Mouse (Mus musculus) lung, postnatal 0 days (tissue): ENCODE data around the gene Mamdc4.

Source experiments
- CTCF ChIP-seq: IDR thresholded peaks from 2 replicates; pipeline ENCODE4 v1.5.1; 2016; ENCODE audit warnings: antibody characterized with exemption, mild to moderate bottlenecking
- EP300 ChIP-seq: IDR thresholded peaks from 2 replicates; pipeline ENCODE4 v1.6.1; 2016; ENCODE audit warnings: antibody characterized with exemption, mild to moderate bottlenecking, control low read depth

GRCm38 (mm10) chr2:25579737-25580460 lies 5.3 kb upstream of the Mamdc4 start:
- TF ChIP-seq CTCF, result peak; percentile 68
- no peak for TF ChIP-seq EP300
